Mouse (Mus musculus) olfactory bulb, adult 2 months (tissue): ENCODE measurements around the gene Ksr1. TPM values are rescaled to one million over a fixed set of nuclear protein-coding genes. Genes with fewer than 3 reads are reported as not detected.
A peak's percentile ranks its signal among the peaks of the same experiment; 100 is the strongest.

Experiments
- H3K27ac ChIP-seq: fragments of 200-500 bp; 2 replicates; pipeline ENCODE4 v1.5.1; 2012; ENCODE audit warnings: low read depth, low read length; ENCODE audit not compliant: insufficient read depth
- H3K4me1 ChIP-seq: fragments of 200-500 bp; 2 replicates; pipeline ENCODE4 v1.6.1; 2012; ENCODE audit warnings: low read length; ENCODE audit not compliant: control insufficient read depth, insufficient read depth
- H3K4me3 ChIP-seq: fragments of 200-500 bp; 2 replicates; pipeline ENCODE4 v1.5.1; 2012; ENCODE audit warnings: mild to moderate bottlenecking, low read depth, low read length, moderate library complexity; ENCODE audit not compliant: insufficient read depth
- CTCF ChIP-seq: fragments of 200-500 bp; IDR thresholded peaks from 2 replicates; pipeline ENCODE4 v1.5.1; 2012; ENCODE audit warnings: low read depth, mild to moderate bottlenecking, low read length, moderate library complexity; ENCODE audit not compliant: insufficient read depth
- POLR2A ChIP-seq: fragments of 200-500 bp; IDR thresholded peaks from 2 replicates; pipeline ENCODE4 v1.6.1; 2012; ENCODE audit warnings: mild to moderate bottlenecking, low read depth, low read length, moderate library complexity; ENCODE audit not compliant: insufficient read depth
- WGBS: fragments of 180-500 bp; shearing (Covaris S2); methylation state at CpG from one replicate; pipeline ENCODE4 v1.1.7; 2018; 5-methylcytosine and 5-hydroxymethylcytosine counted together
- polyA plus RNA-seq: library from polyadenylated mRNA; stranded (reverse); fragments of >200 nt; gene quantifications from 2 replicates; pipeline ENCODE4 v1.2.4, GENCODE M21; 2012; ENCODE audit warnings: low replicate concordance; ENCODE audit not compliant: missing spikeins, insufficient read depth, insufficient read length

Gene Ksr1
- polyA plus RNA-seq, 1 experiment: not detected

- no peak overlapping the region for H3K27ac ChIP-seq
- TF ChIP-seq POLR2A (no peak), CTCF (no peak)
- 60% methylated on average over 5 of the region's 5 CpGs for WGBS
- H3K4me1 ChIP-seq: peaks cover 42% of the 10 kb centered on the region
- H3K4me3 ChIP-seq: no peak overlapping the region
Observed at GRCm38 (mm10) chr11:79103461-79103869, 42.7 kb downstream of the Ksr1 start.

GRCm38 (mm10) chr11:79102280-79102679 is 43.9 kb downstream of the Ksr1 start:
- TF ChIP-seq POLR2A: no peak
- no peak for TF ChIP-seq CTCF
- 82% methylated on average over 4 of the region's 4 CpGs for WGBS
- no peak overlapping the region for H3K4me3 ChIP-seq
- peaks cover 47% of the 10 kb centered on the region for H3K4me1 ChIP-seq
- H3K27ac ChIP-seq: no peak overlapping the region

- H3K4me3 ChIP-seq: no peak overlapping the region
- WGBS: 95% methylated on average over 6 of the region's 6 CpGs
- H3K27ac ChIP-seq: no peak overlapping the region
- TF ChIP-seq POLR2A (no peak), CTCF (no peak)
- H3K4me1 ChIP-seq: peaks cover 48% of the 10 kb centered on the region
Observed at GRCm38 (mm10) chr11:79101568-79101967, 44.6 kb downstream of the Ksr1 start.

GRCm38 (mm10) chr11:79099032-79099431 is 47.2 kb downstream of the Ksr1 start:
- TF ChIP-seq CTCF (no peak), POLR2A (no peak)
- Histone ChIP-seq H3K4me1 (peaks cover 62% of the 10 kb centered on the region), H3K4me3 (no peak overlapping the region), H3K27ac (no peak overlapping the region)
- WGBS: 58% methylated on average over 8 of the region's 8 CpGs

- TF ChIP-seq CTCF: no peak
- no peak for TF ChIP-seq POLR2A
- 71% methylated on average over 7 of the region's 7 CpGs for WGBS
- Histone ChIP-seq H3K4me1 (peaks cover 66% of the 10 kb centered on the region), H3K4me3 (no peak overlapping the region), H3K27ac (no peak overlapping the region)
Observed at GRCm38 (mm10) chr11:79097736-79098135, 48.5 kb downstream of the Ksr1 start.

GRCm38 (mm10) chr11:79096673-79097072 is 49.5 kb downstream of the Ksr1 start:
- Histone ChIP-seq H3K4me3 (no peak overlapping the region), H3K4me1 (peaks cover 73% of the 10 kb centered on the region), H3K27ac (peak overlapping the region; percentile 97)
- TF ChIP-seq POLR2A: no peak
- TF ChIP-seq CTCF: no peak
- 68% methylated on average over 5 of the region's 5 CpGs for WGBS

- WGBS: 17% methylated on average over 2 of the region's 2 CpGs
- H3K27ac ChIP-seq: peak overlapping the region; percentile 97
- TF ChIP-seq CTCF (no peak), POLR2A (no peak)
- H3K4me1 ChIP-seq: peaks cover 67% of the 10 kb centered on the region
- H3K4me3 ChIP-seq: no peak overlapping the region
Observed at GRCm38 (mm10) chr11:79095713-79096112, 50.5 kb downstream of the Ksr1 start.

- Histone ChIP-seq H3K27ac (peak overlapping the region; percentile 97), H3K4me1 (peaks cover 59% of the 10 kb centered on the region), H3K4me3 (no peak overlapping the region)
- WGBS: 14% methylated on average over 5 of the region's 5 CpGs
- TF ChIP-seq CTCF (no peak), POLR2A (no peak)
Observed at GRCm38 (mm10) chr11:79094727-79095126, 51.5 kb downstream of the Ksr1 start.

GRCm38 (mm10) chr11:79093986-79094695 is 52.1 kb downstream of the Ksr1 start:
- TF ChIP-seq POLR2A (no peak), CTCF (no peak)
- WGBS: 55% methylated on average over 10 of the region's 10 CpGs
- Histone ChIP-seq H3K4me3 (no peak overlapping the region), H3K27ac (peak overlapping the region; percentile 97), H3K4me1 (peaks cover 61% of the 10 kb centered on the region)
